Mouse (Mus musculus) neural tube, embryonic 15.5 days (tissue): ENCODE results near the gene Fezf1. TPM values are rescaled to one million over a fixed set of nuclear protein-coding genes. Genes with fewer than 3 reads are reported as not detected.

Source experiments
- ATAC-seq: fragments of 200-750 bp; cut with Nextera tagmentation; 2 replicates; pipeline ENCODE4 v1.8.0; 2017; ENCODE audit warnings: mild to moderate bottlenecking, moderate TSS enrichment, moderate library complexity; ENCODE audit not compliant: low FRiP score
- H3K27ac ChIP-seq: fragments of 300-500 bp; sonication (generic); replicated peaks from 2 replicates; pipeline ENCODE4 v1.5.1; 2015; ENCODE audit warnings: mild to moderate bottlenecking, inconsistent platforms
- H3K27me3 ChIP-seq: fragments of 300-500 bp; sonication (generic); replicated peaks from 2 replicates; pipeline ENCODE4 v1.6.1; 2015; ENCODE audit warnings: inconsistent platforms
- H3K36me3 ChIP-seq: fragments of 300-500 bp; sonication (generic); 2 replicates; pipeline ENCODE4 v1.6.1; 2015; ENCODE audit warnings: inconsistent platforms
- H3K4me1 ChIP-seq: fragments of 300-500 bp; sonication (generic); 2 replicates; pipeline ENCODE4 v1.6.1; 2015; ENCODE audit warnings: inconsistent platforms
- H3K4me2 ChIP-seq: fragments of 300-500 bp; sonication (generic); 2 replicates; pipeline ENCODE4 v1.6.1; 2015; ENCODE audit warnings: inconsistent platforms, mild to moderate bottlenecking, moderate library complexity
- H3K4me3 ChIP-seq: fragments of 300-500 bp; sonication (generic); replicated peaks from 2 replicates; pipeline ENCODE4 v1.5.1; 2015; ENCODE audit warnings: mild to moderate bottlenecking, inconsistent platforms
- H3K9ac ChIP-seq: fragments of 300-500 bp; sonication (generic); replicated peaks from 2 replicates; pipeline ENCODE4 v1.6.1; 2015; ENCODE audit warnings: mild to moderate bottlenecking, inconsistent platforms
- H3K9me3 ChIP-seq: fragments of 300-500 bp; sonication (generic); replicated peaks from 2 replicates; pipeline ENCODE4 v1.6.1; 2016; ENCODE audit warnings: inconsistent platforms
- WGBS: fragments of 180-500 bp; shearing (Covaris S2); methylation state at CpG from one replicate; pipeline ENCODE4 v1.1.7; 2015; ENCODE audit warnings: mixed read lengths; 5-methylcytosine and 5-hydroxymethylcytosine counted together
- polyA plus RNA-seq: library from polyadenylated mRNA; unstranded; fragments of >200 nt; fragmentation: Nextera tagmentation; extraction: Ambion mirVana; gene quantifications from 2 replicates; pipeline ENCODE4 v1.2.1, GENCODE M21; 2015

The Fezf1 gene
- polyA plus RNA-seq, 1 experiment from 2014 or later: not detected

DNA sequence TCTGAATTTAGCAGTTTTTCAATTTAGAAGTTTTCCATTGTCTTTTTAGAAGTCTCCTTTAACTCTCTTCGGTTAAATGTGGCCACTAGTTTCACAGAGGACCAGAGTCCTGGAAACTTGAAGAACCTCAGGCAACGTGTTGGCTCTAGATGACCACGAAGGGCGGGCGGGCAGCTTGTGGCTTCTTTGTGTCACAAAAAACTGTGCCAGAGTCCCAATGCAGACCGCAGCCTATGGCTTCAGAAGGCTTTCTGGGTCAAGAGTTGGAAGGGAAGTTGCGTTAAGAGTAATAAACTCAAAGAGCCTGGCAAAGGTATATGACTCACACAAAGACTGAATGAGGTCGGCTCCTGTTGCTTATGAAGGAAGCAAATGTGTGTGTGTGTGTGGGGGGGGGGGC is 7.0 kb upstream of the Fezf1 start:
- no peak for ATAC-seq
- 3% methylated on average over 8 of the region's 8 CpGs for WGBS
- Histone ChIP-seq H3K4me1 (peaks cover 10% of the 10 kb centered on the region), H3K27me3 (peaks cover 89% of the 10 kb centered on the region), H3K36me3 (no peaks in the 10 kb centered on the region), H3K27ac (no peak overlapping the region), H3K9me3 (0 out of 2 replicates have a peak, but pooled peaks cover under 1% of the 10 kb centered on the region), H3K4me3 (no peak overlapping the region), H3K4me2 (no peak overlapping the region), H3K9ac (no peak overlapping the region)

DNA sequence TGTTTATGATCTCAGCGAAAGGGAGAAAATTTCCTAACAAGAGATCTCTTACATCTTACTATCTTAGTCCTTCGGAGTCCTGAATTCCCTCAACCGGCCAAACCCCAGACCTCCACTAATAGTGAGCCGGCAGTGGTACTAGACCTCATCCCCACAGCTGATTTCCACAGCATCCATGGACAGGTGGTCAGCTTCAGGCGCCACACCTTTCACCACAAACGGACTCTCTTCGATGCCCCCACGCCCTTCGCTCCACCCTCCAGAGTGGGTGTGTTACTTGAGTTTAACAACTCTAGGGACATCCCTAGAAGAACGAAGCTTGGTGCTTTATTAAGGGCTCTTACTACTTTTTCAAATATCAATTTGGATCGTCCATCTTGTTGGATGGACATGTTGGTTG is 6.5 kb upstream of the Fezf1 start:
- Histone ChIP-seq H3K9me3 (0 out of 2 replicates have a peak, but pooled peaks cover 3% of the 10 kb centered on the region), H3K4me3 (no peak overlapping the region), H3K27ac (no peak overlapping the region), H3K27me3 (peaks cover 89% of the 10 kb centered on the region), H3K4me1 (peaks cover 11% of the 10 kb centered on the region), H3K9ac (no peak overlapping the region), H3K36me3 (no peaks in the 10 kb centered on the region), H3K4me2 (no peak overlapping the region)
- 2% methylated on average over 11 of the region's 11 CpGs for WGBS
- ATAC-seq: no peak

DNA sequence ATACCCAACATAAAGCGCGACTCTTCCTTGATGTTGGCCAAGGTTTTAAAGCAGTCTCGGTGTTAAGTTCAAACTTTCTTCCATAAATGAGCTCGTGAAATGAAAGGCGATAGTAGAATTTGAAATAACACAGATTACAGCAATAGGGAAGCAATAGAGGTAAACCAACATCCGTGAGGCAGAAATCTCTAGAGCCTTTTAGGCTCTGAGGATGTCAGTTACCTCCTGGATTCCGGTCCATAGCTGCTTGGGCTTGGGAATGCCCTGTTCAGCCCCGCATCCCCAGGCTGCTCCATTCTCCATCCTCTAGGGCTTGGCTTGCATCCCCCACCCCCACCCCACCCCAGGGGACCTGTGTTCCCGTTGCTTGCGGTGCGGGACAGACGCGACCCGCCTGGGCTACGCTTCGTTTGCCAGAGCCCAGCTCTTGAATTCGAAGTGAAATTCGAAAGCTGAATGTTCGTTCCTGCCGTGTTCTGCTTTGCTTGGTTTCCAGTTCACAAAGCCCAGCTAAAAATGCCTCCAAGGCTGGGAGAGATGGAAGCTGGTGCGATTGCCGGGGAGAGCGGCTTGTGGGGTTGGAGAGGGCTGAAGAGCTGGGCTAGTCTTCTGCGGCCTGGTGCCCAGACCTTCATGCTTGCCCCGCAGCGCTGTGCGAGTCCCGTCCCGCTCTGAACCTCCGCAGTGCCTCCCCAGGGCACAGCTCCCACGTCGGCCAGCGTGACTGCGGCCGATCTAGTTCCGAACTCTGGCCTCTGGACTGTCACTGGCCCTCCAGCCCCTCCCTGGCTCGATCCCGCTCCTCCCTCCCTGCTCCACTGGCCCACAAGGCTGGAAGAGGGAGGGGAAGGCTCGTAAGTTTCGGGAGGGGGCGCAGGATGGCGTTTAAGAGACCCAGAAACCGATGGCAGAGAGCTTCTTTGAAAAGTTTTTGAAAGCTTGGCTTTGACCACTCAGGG is 5.5 kb upstream of the Fezf1 start:
- ATAC-seq: no peak
- H3K4me3 ChIP-seq: no peak overlapping the region
- H3K9ac ChIP-seq: no peak overlapping the region
- WGBS: under 1% methylated on average over 43 of the region's 43 CpGs
- 0 out of 2 replicates have a peak, but pooled peaks cover 3% of the 10 kb centered on the region for H3K9me3 ChIP-seq
- peaks cover 20% of the 10 kb centered on the region for H3K4me1 ChIP-seq
- H3K4me2 ChIP-seq: no peak overlapping the region
- H3K27ac ChIP-seq: no peak overlapping the region
- no peaks in the 10 kb centered on the region for H3K36me3 ChIP-seq
- H3K27me3 ChIP-seq: peaks cover 87% of the 10 kb centered on the region

DNA sequence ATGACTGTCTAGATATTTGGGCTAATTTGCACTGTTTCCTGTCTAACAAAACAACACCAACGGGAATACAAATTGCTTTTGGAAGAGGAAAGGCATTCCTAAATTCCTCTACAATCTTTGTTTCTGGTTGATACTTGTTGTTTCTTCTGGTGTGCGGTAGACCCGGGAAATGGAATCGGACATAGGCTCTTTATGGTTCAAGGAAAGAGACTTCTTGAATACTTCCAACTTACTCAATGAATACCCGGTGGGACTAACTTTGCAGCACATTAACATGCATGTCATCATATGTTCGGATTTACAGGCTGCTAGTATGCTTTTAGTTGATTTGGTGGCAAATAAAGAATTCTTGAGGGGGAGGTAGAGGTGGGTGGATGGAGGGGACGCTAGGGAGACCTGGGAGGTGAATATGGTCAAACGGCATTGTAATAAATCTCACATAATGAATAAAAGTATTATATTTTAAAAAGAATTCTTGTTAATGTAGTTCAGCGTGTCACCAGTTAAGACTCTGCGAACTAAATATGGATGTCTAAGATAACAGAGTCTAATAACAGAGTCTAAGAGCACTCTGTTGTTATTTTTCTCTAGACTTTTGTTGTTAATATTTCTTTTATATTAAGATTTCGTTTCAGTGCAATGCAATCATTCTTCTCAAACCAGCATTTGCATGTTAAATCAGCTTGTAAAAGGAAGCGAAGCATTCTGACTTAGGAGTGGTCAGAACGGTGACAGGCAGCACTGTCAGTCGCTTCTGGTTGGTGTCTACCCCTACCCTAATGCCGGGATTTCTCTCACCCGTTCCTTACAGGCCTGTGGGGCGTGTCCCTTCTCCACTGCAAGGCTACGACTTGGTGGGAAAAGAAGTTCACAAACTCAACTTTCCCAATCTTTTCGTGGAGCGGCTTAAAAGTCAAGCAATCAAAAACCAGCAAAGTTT is 4.3 kb upstream of the Fezf1 start:
- Histone ChIP-seq H3K9me3 (0 out of 2 replicates have a peak, but pooled peaks cover 3% of the 10 kb centered on the region), H3K9ac (no peak overlapping the region), H3K27me3 (peaks cover 86% of the 10 kb centered on the region), H3K4me1 (peaks cover 24% of the 10 kb centered on the region), H3K4me2 (no peak overlapping the region), H3K36me3 (no peaks in the 10 kb centered on the region), H3K27ac (no peak overlapping the region), H3K4me3 (no peak overlapping the region)
- no peak for ATAC-seq
- WGBS: 1% methylated on average over 20 of the region's 20 CpGs

DNA sequence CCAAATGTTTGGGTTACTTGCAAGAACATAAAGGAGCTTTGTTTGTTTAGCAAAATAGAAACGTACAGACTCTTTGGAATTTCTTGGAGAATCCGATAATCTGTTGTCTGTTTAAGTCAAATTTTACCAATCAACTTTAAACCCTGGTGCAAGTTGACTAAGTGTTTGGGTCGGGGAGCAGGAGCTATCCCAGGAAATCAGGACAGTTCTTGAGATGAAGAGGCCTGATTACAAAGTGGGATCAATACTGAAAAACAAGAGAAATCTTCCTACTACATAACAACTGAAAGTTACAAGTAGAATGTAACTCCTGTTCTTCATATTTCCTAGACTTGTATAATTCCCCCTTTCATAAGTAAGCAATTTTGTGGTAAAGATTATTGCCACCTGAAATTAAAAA is 3.3 kb upstream of the Fezf1 start:
- H3K27me3 ChIP-seq: peaks cover 84% of the 10 kb centered on the region
- H3K9me3 ChIP-seq: 0 out of 2 replicates have a peak, but pooled peaks cover 3% of the 10 kb centered on the region
- peaks cover 25% of the 10 kb centered on the region for H3K4me1 ChIP-seq
- no peak overlapping the region for H3K4me2 ChIP-seq
- WGBS: 4% methylated on average over 3 of the region's 3 CpGs
- H3K9ac ChIP-seq: no peak overlapping the region
- H3K36me3 ChIP-seq: no peaks in the 10 kb centered on the region
- H3K4me3 ChIP-seq: no peak overlapping the region
- no peak overlapping the region for H3K27ac ChIP-seq
- no peak for ATAC-seq

DNA sequence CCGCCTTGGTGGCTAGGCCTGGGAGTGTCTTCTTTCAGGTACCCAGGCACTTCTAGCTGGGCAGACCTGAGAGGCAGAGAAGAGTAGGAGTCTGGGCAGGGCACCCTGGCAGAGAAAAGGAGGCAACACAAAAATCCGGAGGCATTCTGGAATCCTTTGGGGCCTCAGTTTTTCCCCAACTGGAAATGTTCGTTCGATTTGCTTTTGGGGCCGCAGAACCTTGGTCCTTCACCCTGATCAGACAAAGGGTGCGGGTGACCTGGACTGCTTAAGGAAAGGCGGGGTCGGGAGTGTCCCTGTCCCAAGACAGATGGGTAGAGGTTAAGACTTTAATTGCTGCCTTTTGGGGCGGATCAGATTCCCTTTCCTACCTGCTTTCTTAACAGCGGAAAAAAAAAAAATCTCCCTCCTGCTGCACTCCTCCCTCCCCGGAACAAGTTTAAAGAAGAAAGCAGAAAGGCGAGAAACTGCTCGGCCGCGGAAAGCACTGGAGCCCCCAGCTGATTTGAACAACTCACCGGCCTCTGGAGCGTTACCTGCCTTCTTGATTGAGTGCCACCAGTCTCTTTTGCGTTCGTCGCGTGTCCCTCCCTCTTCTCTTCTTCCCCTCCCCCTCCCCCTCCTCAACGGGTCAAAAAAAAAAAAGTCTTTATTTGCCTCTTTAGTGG is 2.3 kb upstream of the Fezf1 start:
- ATAC-seq: no peak
- no peak overlapping the region for H3K4me3 ChIP-seq
- H3K36me3 ChIP-seq: no peaks in the 10 kb centered on the region
- peaks cover 84% of the 10 kb centered on the region for H3K27me3 ChIP-seq
- 1% methylated on average over 22 of the region's 22 CpGs for WGBS
- H3K9me3 ChIP-seq: 0 out of 2 replicates have a peak, but pooled peaks cover 3% of the 10 kb centered on the region
- no peak overlapping the region for H3K9ac ChIP-seq
- H3K4me1 ChIP-seq: peaks cover 25% of the 10 kb centered on the region
- no peak overlapping the region for H3K27ac ChIP-seq
- H3K4me2 ChIP-seq: no peak overlapping the region

DNA sequence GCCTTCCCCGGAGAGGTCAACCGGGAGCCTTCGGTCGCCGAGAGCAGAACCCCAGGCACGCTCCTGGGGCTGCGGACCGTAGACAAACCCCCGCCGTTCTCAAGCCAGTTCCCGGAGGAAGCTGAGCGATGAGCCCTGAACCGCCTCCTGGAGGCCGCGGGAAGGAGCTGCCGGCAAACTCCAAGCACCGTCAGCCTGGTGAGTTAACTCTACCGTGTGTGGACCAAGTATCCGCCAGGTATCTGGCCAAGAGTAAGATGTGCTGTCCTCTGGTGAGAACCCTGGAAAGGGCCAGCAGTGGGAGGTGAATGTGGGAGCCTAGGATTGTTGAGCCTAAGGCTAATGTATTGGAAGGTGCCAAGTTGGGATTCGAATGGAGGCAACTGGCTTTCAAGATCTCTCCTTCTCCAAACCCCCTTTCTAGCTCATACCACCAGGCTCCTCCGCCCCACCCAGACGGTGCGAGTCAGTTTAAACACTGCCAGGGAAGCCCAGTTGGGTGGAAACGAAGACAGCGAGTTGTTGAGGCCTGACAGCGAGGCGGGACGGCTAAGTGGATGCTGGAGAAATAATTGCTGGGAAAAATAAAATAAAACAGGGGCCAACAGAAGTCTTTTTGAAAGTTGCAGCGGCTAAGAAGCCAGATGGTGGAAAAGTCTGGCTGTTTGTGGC is 1.6 kb upstream of the Fezf1 start:
- H3K4me3 ChIP-seq: peak overlapping the region; percentile 34
- H3K9me3 ChIP-seq: 0 out of 2 replicates have a peak, but pooled peaks cover 3% of the 10 kb centered on the region
- peak; percentile 22; the same call in 1 of the 2 replicates for ATAC-seq
- H3K27me3 ChIP-seq: peaks cover 79% of the 10 kb centered on the region
- WGBS: under 1% methylated on average over 29 of the region's 29 CpGs
- no peaks in the 10 kb centered on the region for H3K36me3 ChIP-seq
- H3K27ac ChIP-seq: no peak overlapping the region
- H3K9ac ChIP-seq: no peak overlapping the region
- H3K4me1 ChIP-seq: peaks cover 25% of the 10 kb centered on the region
- H3K4me2 ChIP-seq: peak overlapping the region; percentile 64

DNA sequence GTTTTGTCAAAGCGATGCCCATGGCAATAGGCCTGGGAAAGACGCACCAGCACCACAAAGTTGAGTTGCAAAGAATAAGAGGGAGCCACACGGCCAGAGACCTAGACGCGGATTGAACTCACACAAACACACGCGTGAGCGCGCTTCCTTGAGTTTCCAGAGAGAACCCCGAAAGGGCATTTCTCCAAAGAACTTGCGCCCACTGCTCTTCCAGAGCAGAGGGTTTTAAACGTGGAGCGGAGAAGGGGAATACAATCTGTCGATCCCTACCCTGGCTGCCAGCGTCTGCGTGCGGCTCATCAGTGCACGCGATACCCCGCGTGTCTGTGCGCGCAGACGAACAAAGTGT is 865 bp upstream of the Fezf1 start:
- Histone ChIP-seq H3K9ac (no peak overlapping the region), H3K27me3 (peaks cover 79% of the 10 kb centered on the region), H3K4me3 (peak overlapping the region; percentile 34; the same call in 1 of the 2 replicates), H3K36me3 (no peaks in the 10 kb centered on the region), H3K27ac (no peak overlapping the region), H3K4me2 (peak overlapping the region; percentile 64), H3K4me1 (peaks cover 25% of the 10 kb centered on the region), H3K9me3 (0 out of 2 replicates have a peak, but pooled peaks cover 3% of the 10 kb centered on the region)
- 0% methylated on average over 24 of the region's 24 CpGs for WGBS
- no peak for ATAC-seq

DNA sequence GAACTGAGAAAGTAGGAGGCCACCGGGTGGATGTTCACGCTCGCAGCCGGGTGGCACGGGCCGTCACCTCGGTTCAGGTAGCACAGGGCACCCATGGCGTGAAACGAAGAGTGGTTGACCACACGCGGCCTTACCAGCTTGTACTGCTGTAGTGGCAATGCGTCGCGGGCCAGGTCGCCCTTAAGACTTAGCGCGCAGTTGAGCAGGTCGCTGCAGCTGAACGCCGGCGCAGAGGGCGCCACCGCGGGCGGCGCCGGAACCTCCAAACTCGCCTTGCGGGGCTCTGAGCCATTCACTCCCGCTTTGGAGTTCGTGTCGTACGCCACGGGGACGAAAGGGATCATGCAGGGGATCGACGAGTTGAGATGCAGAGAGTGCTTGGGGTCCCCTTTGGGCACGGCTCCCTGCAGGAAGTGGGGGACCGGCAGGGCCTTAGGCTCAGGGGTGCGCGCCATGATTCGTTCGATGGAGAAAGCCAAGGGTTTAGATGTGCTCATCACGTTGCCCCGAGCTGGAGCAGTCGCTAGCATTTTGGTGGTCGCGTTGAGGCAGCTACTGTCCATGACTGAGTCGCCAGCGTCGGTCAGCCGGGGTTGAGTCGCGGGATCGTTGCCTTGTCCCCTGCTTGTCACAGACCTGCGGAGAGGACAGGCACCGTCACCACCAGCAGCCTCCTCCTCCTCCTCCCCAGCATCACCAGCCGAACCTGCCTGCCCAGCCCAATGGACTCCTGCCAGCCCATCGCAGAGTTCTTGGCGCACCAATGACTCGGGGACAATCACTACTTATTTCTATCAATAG is 450 bp downstream of the Fezf1 start:
- 0 out of 2 replicates have a peak, but pooled peaks cover 3% of the 10 kb centered on the region for H3K9me3 ChIP-seq
- no peak overlapping the region for H3K4me3 ChIP-seq
- peak overlapping the region; percentile 5; the same call in 1 of the 2 replicates for H3K4me2 ChIP-seq
- ATAC-seq: no peak
- no peak overlapping the region for H3K9ac ChIP-seq
- no peaks in the 10 kb centered on the region for H3K36me3 ChIP-seq
- under 1% methylated on average over 61 of the region's 61 CpGs for WGBS
- no peak overlapping the region for H3K27ac ChIP-seq
- H3K27me3 ChIP-seq: peaks cover 79% of the 10 kb centered on the region
- peaks cover 18% of the 10 kb centered on the region for H3K4me1 ChIP-seq
